Mouse (Mus musculus): Measurements from ENCODE around the gene Otud7a.

Gene Otud7a

GRCm38 (mm10) chr7:63754573-63755475, 310.3 kb downstream of the Otud7a start:
- POLR2A ChIA-PET, result interaction anchor here in 3 of 4 experiments (0.6 to 2.5 kb wide), 11 partner anchors 44 to 637 kb away, joined by 3 to 8 read pairs (median 4); partner anchors contain the start of genes Mcee (in 1 of the 3) and Mphosph10 (in 1 of the 3)
- CTCF ChIA-PET, result interaction anchor here (0.5 to 2.0 kb wide), 16 partner anchors 17 to 733 kb away, joined by 3 to 5 read pairs (median 3); no protein-coding TSS in a partner anchor

DNA sequence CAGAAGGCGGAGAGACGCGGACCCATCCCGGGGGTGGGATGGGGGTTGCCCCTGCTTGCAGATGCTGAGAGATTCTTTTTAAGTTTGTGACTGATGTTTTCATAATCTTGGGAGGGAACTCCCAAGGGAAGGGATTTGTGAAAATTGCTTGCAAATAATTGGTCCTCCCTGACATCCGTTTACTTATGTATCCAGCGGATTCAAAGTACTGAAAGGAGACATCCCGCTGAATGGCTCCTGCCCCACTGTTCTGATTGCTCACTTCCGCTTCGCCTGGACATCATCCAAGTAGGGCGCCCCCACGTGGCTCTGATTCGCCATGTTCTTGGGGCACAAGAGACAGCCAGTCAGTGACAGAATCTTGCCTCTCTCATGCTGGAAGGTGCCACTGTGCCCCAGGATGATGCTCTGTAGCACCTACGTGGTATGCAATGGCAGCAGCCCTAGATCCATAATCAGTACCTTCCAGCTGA, 311.0 kb downstream of the Otud7a start:
- CTCF ChIA-PET, result interaction anchor here in 2 of 4 experiments (0.5 to 1.5 kb wide), 8 partner anchors 65 to 299 kb away, joined by 3 to 10 read pairs (median 3); no protein-coding TSS in a partner anchor
- POLR2A ChIA-PET, result interaction anchor here in 3 of 4 experiments (0.8 to 2.5 kb wide), 5 partner anchors 105 to 637 kb away, joined by 4 to 8 read pairs (median 5); partner anchors contain the start of genes Mcee (in 1 of the 3) and Mphosph10 (in 1 of the 3)

DNA sequence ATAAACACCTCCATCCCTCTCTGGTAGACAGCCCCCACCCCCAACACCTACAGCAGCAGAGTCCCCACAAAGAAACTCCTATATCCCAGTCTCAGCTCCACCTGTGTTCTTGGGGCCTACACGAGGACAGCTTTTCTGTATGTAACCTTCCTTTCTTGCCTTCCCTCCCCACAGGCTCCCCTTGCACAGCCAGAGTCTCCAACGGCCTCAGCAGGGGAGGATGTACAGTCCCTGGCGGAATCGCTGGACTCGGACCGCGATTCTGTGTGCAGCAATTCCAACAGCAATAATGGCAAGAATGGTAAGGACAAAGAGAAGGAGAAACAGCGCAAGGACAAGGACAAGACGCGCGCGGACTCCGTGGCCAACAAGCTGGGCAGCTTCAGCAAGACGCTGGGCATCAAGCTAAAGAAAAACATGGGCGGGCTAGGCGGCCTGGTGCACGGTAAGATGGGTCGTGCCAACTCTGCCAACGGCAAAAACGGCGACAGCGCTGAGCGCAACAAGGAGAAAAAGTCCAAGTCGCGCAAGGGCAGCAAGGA, 312.7 kb downstream of the Otud7a start:
- CTCF ChIA-PET, result interaction anchor here in 2 of 4 experiments (0.5 to 1.3 kb wide), 4 partner anchors 66 to 633 kb away, joined by 3 to 4 read pairs (median 4); no protein-coding TSS in a partner anchor
- POLR2A ChIA-PET, result interaction anchor here in 3 of 4 experiments (0.6 to 1.8 kb wide), 9 partner anchors 26 to 303 kb away, joined by 3 to 6 read pairs (median 3); no protein-coding TSS in a partner anchor

GRCm38 (mm10) chr7:63757678-63758239, 313.2 kb downstream of the Otud7a start:
- ChIA-PET CTCF (interaction anchor here in 2 of 4 experiments (0.5 to 1.3 kb wide), 4 partner anchors 66 to 1761 kb away, joined by 3 to 8 read pairs (median 4); no protein-coding TSS in a partner anchor), POLR2A (interaction anchor here (0.6 to 2.0 kb wide), 8 partner anchors 25 to 214 kb away, joined by 3 to 5 read pairs (median 4); no protein-coding TSS in a partner anchor)

DNA sequence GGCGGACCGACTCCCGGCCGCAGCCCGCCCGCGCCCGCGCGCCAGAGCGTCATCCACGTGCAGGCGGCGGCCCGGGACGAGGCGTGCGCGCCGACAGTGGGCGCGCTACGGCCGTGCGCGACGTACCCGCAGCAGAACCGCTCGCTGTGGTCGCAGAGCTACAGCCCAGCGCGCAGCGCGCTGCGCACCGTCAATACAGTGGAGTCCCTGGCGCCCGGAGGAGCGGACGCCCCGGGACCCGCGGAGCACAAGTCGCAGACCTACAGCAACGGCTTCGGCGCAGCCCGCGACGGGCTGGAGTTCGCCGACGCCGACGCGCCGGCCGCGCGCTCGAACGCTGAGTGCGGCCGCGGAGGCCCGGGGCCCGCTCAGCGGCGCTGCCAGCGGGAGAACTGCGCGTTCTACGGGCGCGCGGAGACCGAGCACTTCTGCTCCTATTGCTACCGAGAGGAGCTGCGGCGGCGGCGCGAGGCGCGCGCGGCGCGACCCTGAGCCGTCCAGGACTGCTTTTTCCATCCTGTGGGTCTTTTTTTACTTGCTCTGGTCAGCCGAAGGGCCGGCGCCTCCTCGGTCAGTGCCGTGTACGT, 313.8 kb downstream of the Otud7a start:
- CTCF ChIA-PET, result interaction anchor here in 2 of 4 experiments (0.5 to 0.8 kb wide), 3 partner anchors 436 to 1761 kb away, joined by 3 to 8 read pairs (median 3); no protein-coding TSS in a partner anchor
- POLR2A ChIA-PET, result interaction anchor here (0.6 to 2.0 kb wide), 11 partner anchors 9 to 213 kb away, joined by 3 to 5 read pairs (median 4); no protein-coding TSS in a partner anchor

- CTCF ChIA-PET, result interaction anchor here in 1 of 4 experiments (0.6 kb wide), 1 partner anchor 128 kb away, joined by 3 read pairs; no protein-coding TSS in a partner anchor
Measured at GRCm38 (mm10) chr7:63759606-63760005, 315.1 kb downstream of the Otud7a start.

DNA sequence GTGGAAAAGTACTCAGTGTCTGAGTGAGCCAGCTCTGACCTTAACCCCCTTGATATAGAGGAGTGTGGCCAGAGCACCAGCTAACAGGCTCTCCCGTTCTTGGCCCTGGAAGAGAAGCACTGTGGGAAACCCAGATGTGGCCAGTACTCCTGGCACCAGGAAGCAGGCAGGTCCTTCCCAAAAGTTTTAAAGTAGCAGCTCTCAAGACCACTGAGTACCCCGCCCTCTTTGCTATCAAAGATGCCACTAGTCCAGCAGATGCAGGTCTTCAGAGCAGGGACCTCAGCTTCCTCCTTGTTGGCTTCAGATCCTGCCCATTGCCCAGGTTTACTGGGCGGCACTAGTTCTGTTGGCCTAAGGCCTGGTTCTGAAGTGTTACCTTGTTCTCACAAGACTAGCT, 318.0 kb downstream of the Otud7a start:
- ChIA-PET POLR2A (interaction anchor here in 2 of 4 experiments (0.6 to 0.9 kb wide), 2 partner anchors 9 to 64 kb away, joined by 3 read pairs; no protein-coding TSS in a partner anchor), CTCF (interaction anchor here in 1 of 4 experiments (2.4 kb wide), 1 partner anchor 10 kb away, joined by 9 read pairs; no protein-coding TSS in a partner anchor)

More at GRCm38 (mm10) chr7:63759606-63760005, 315.1 kb downstream of the Otud7a start:
- POLR2A ChIA-PET, result interaction anchor here in 3 of 4 experiments (1.0 to 2.0 kb wide), 5 partner anchors 8 to 197 kb away, joined by 3 to 5 read pairs (median 4); no protein-coding TSS in a partner anchor

GRCm38 (mm10) chr7:63768398-63769029, 324.0 kb downstream of the Otud7a start:
- CTCF ChIA-PET, result no interaction called here

DNA sequence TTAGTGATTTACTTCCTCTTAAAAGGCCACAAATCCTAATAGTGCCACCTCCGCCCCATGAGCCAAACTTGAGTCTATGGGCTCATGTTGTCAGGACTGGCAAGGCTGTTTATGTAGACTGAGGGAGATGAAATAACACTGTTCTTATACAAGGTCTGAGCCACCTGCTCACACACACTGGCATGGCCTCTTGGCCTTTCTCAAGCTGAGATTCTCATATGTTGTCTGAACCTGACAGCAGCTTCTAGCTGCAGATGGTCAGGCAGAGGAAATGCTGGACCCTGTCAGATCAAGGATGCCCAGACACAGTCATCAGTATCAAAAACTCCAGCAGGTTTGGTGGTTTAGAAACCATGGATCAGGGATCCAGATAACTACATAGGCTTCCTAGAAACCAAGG, 328.7 kb downstream of the Otud7a start:
- CTCF ChIA-PET, result no interaction called here
- POLR2A ChIA-PET, result interaction anchor here in 1 of 4 experiments (1.0 kb wide), 1 partner anchor 9 kb away, joined by 3 read pairs; no protein-coding TSS in a partner anchor

More at GRCm38 (mm10) chr7:63768398-63769029, 324.0 kb downstream of the Otud7a start:
- POLR2A ChIA-PET, result interaction anchor here in 1 of 4 experiments (1.1 to 1.2 kb wide), 2 partner anchors 9 to 191 kb away, joined by 3 to 4 read pairs; no protein-coding TSS in a partner anchor

DNA sequence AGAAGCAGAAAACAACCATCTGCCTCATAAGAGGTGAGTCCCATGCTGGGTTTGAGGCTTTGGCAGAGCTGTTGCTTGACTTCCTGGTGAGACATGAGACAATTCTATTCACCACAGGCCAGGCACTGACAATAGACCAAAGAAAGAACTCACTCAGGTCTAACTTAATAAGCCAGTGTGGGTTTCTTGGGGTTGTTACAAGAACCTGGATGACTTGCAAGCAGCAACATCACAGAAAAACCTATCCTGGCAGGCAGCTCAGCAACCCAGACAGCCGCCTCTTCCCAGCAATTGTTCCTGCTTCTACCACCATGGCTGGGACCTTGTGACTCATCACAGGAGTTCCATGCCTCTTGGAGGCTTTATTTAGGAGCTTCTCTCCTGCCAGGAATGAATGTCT, 329.7 kb downstream of the Otud7a start:
- POLR2A ChIA-PET, result interaction anchor here in 1 of 4 experiments (1.0 kb wide), 1 partner anchor 10 kb away, joined by 3 read pairs; no protein-coding TSS in a partner anchor
- CTCF ChIA-PET, result interaction anchor here in 1 of 4 experiments (0.6 kb wide), 1 partner anchor 200 kb away, joined by 3 read pairs; no protein-coding TSS in a partner anchor

- POLR2A ChIA-PET, result interaction anchor here in 1 of 4 experiments (0.8 kb wide), 1 partner anchor 159 kb away, joined by 3 read pairs; no protein-coding TSS in a partner anchor
- CTCF ChIA-PET, result no interaction called here
Measured at GRCm38 (mm10) chr7:63777328-63777727, 332.8 kb downstream of the Otud7a start.

DNA sequence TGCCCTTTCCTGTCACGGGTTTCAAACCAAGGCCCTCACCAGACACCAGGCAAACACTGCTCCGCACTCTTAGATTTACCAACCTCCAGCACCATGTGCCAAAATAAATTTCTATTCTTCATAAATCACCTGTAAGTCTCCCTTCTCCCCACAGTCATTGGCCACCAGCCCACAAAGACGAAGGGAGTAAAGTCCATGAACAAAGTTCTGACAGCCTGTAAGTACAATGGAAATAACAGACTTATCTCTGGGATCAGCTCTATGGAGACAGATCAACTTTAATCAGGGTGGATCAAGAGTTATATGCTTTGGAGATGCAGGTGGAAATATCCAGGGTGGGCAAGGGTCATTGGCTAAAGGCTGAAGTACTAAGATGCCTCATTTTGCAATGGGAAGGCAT, 336.3 kb downstream of the Otud7a start:
- ChIA-PET POLR2A (interaction anchor here in 1 of 4 experiments (0.9 kb wide), 1 partner anchor 16 kb away, joined by 3 read pairs; no protein-coding TSS in a partner anchor), CTCF (no interaction called here)

- POLR2A ChIA-PET, result no interaction called here
- CTCF ChIA-PET, result no interaction called here
Measured at GRCm38 (mm10) chr7:63789743-63790142, 345.2 kb downstream of the Otud7a start.

- CTCF ChIA-PET, result interaction anchor here in 1 of 4 experiments (0.8 kb wide), 1 partner anchor 59 kb away, joined by 3 read pairs; no protein-coding TSS in a partner anchor
- POLR2A ChIA-PET, result interaction anchor here in 2 of 4 experiments (0.7 to 1.4 kb wide), 8 partner anchors 15 to 191 kb away, joined by 3 to 4 read pairs (median 3); no protein-coding TSS in a partner anchor
Measured at GRCm38 (mm10) chr7:63796001-63796632, 351.6 kb downstream of the Otud7a start.

DNA sequence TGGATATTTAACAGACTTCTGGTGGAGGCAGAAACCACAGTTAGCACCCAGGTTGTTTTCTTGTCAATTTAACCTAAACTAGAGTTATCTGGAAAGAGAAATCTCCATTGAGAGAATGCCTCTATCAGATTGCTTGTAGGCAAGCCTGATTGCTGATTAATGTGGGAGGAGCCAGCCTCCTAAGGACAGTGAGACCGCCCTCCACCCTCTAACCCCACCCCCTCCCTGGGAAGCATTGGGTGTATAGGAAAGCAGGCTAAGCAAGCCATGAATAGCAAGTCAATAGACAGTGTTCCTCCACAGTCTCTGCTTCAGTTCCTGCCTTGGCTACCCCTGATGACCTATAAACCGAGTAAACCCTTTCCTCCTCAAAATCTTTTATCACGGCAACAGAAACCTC, 353.9 kb downstream of the Otud7a start:
- CTCF ChIA-PET, result no interaction called here
- POLR2A ChIA-PET, result interaction anchor here in 1 of 4 experiments (0.6 to 1.3 kb wide), 3 partner anchors 44 to 206 kb away, joined by 3 read pairs; no protein-coding TSS in a partner anchor

- POLR2A ChIA-PET, result interaction anchor here in 2 of 4 experiments (0.6 to 1.7 kb wide), 6 partner anchors 34 to 207 kb away, joined by 3 read pairs; no protein-coding TSS in a partner anchor
- CTCF ChIA-PET, result no interaction called here
Measured at GRCm38 (mm10) chr7:63799304-63799703, 354.8 kb downstream of the Otud7a start.

Measured in embryonic stem cell, embryonic (primary cell).